Comparison of ENCODE assay signal across 26 mouse cellular contexts in the genomic region with DNA sequence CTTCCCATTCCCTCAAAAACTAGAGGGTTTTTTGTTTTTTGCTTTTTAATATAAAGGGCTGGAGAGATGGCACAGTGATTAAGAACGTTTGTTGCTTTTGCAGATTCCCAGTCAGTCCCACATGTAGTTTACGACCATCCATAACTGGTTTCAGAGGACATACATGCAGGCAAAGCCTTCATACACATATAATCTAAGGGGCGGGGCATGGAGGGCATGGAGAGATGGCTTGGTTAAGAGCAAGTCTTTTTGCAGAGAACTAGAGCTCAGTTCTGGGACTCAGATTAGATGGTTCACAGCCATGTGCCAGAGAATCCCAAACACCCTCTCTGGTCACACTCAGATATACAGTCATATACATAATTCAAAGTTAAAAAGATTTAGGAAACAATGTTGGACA. TPM values are rescaled to one million over a fixed set of nuclear protein-coding genes. Genes with fewer than 3 reads are reported as not detected.
DNase-seq lines count a peak whose midpoint lies in the region; ATAC-seq and TF ChIP-seq lines count a peak whose summit lies in the region.
"Had no signal": no experiment of that assay in that cellular context is flagged by ENCODE, and none has a peak within 500 bp of the region (broad histone marks: within the 10 kb centered on the region; RNA-seq: fewer than 3 reads in every experiment).

No protein-coding gene starts in this region.

- no peak overlapping the region for H3K4me2 ChIP-seq in liver, embryonic 13.5 days
- H3K4me2 ChIP-seq in liver, embryonic 12.5 days, result no peak overlapping the region
- H3K4me2 ChIP-seq in myocyte (ENCODE audit: low read depth), result no peak overlapping the region
- H3K4me2 ChIP-seq: embryonic facial prominence, embryonic 12.5 days; embryonic facial prominence, embryonic 15.5 days; heart, embryonic 12.5 days; heart, embryonic 15.5 days; hindbrain, embryonic 13.5 days had no signal

- H3K4me3 ChIP-seq in liver, embryonic 13.5 days (replicated peaks), result no peak overlapping the region
- H3K4me3 ChIP-seq in liver, embryonic 12.5 days, result no peak overlapping the region
- H3K4me3 ChIP-seq in myocyte, result no peak overlapping the region
- H3K4me3 ChIP-seq: embryonic facial prominence, embryonic 12.5 days; embryonic facial prominence, embryonic 15.5 days; heart, embryonic 12.5 days; heart, embryonic 15.5 days; hindbrain, embryonic 10.5 days; hindbrain, embryonic 13.5 days had no signal

- peaks cover 11% of the 10 kb centered on the region; the same call in 1 of the 2 replicates for H3K4me1 ChIP-seq in liver, embryonic 13.5 days (replicated peaks)
- H3K4me1 ChIP-seq in liver, embryonic 12.5 days, result peaks cover 10% of the 10 kb centered on the region; the same call in 1 of the 2 replicates
- H3K4me1 ChIP-seq: embryonic facial prominence, embryonic 12.5 days; embryonic facial prominence, embryonic 15.5 days had no signal

- TF ChIP-seq POLR2A in myocyte (IDR thresholded peaks at IDR 0.05; ENCODE audit: insufficient read length, low read depth), result no peak

- DNase-seq in frontal cortex, postnatal 25 days (ENCODE audit: low spot score in 2 of 2), result no peak
- DNase-seq in liver, embryonic 13.5 days, result no peak
- no peak for DNase-seq in cerebellum, adult 18-20 months
- DNase-seq: adrenal gland, postnatal 10 days; adrenal gland, postnatal 36 days; cerebellum, adult 2 months; cerebellum, adult 9-11 months; cerebellum, postnatal 25 days; forebrain, postnatal 0 days; gastrocnemius, postnatal 10 days; gastrocnemius, postnatal 36 days; heart, postnatal 10 days; heart, postnatal 36 days had no signal

- no peaks in the 10 kb centered on the region for H3K79me2 ChIP-seq in myocyte (ENCODE audit: control insufficient read depth, insufficient read depth)

- 0 out of 2 replicates have a peak overlapping the region, but pooled peaks have one; percentile 6 for H3K27ac ChIP-seq in liver, embryonic 13.5 days
- no peak overlapping the region for H3K27ac ChIP-seq in liver, embryonic 12.5 days
- H3K27ac ChIP-seq: embryonic facial prominence, embryonic 12.5 days; embryonic facial prominence, embryonic 15.5 days; heart, embryonic 15.5 days; hindbrain, embryonic 10.5 days; hindbrain, embryonic 13.5 days had no signal

- no peaks in the 10 kb centered on the region for H3K9me3 ChIP-seq in liver, embryonic 13.5 days (replicated peaks)
- H3K9me3 ChIP-seq in liver, embryonic 12.5 days (replicated peaks), result no peaks in the 10 kb centered on the region
- H3K9me3 ChIP-seq: embryonic facial prominence, embryonic 12.5 days; embryonic facial prominence, embryonic 15.5 days; heart, embryonic 12.5 days; heart, embryonic 15.5 days; hindbrain, embryonic 10.5 days; hindbrain, embryonic 13.5 days had no signal

- 54% methylated on average over 3 of the region's 3 CpGs for WGBS in liver, embryonic 13.5 days (ENCODE audit: insufficient replicate concordance)
- 60% methylated on average over 3 of the region's 3 CpGs for WGBS in liver, embryonic 12.5 days (ENCODE audit: insufficient replicate concordance)

- no peak overlapping the region for H3ac ChIP-seq in myocyte (ENCODE audit: control insufficient read depth, insufficient read length)

- no peak overlapping the region for H3K9ac ChIP-seq in liver, embryonic 13.5 days
- H3K9ac ChIP-seq in liver, embryonic 12.5 days, result no peak overlapping the region
- H3K9ac ChIP-seq: embryonic facial prominence, embryonic 12.5 days; embryonic facial prominence, embryonic 15.5 days; forebrain, postnatal 0 days; heart, embryonic 12.5 days; heart, embryonic 15.5 days; hindbrain, embryonic 13.5 days had no signal

- H3K36me3 ChIP-seq in liver, embryonic 13.5 days, result peaks cover 40% of the 10 kb centered on the region
- H3K36me3 ChIP-seq in liver, embryonic 12.5 days, result peaks cover 44% of the 10 kb centered on the region
- peaks cover 35% of the 10 kb centered on the region for H3K36me3 ChIP-seq in myocyte (ENCODE audit: control insufficient read depth, insufficient read depth)

- ATAC-seq in frontal cortex, adult (ENCODE audit: low TSS enrichment), result 0 out of 2 replicates have a peak, but pooled peaks have one; percentile 7
- ATAC-seq in liver, embryonic 13.5 days (ENCODE audit: low read depth), result no peak
- no peak for ATAC-seq in liver, embryonic 12.5 days
- ATAC-seq: forebrain, embryonic 14.5 days; forebrain, postnatal 0 days; hindbrain, embryonic 16.5 days; inflammation-experienced regulatory T-cells, adult 6 months; Patski had no signal

- no peaks in the 10 kb centered on the region for H3K27me3 ChIP-seq in liver, embryonic 13.5 days
- H3K27me3 ChIP-seq in liver, embryonic 12.5 days (replicated peaks), result no peaks in the 10 kb centered on the region
- H3K27me3 ChIP-seq in myocyte (ENCODE audit: control insufficient read depth, insufficient read depth, insufficient read length), result no peaks in the 10 kb centered on the region
- H3K27me3 ChIP-seq: embryonic facial prominence, embryonic 12.5 days; embryonic facial prominence, embryonic 15.5 days; heart, embryonic 12.5 days; heart, embryonic 15.5 days; hindbrain, embryonic 13.5 days; Patski had no signal

TF ChIP-seq in myocyte, 11 proteins besides CTCF, POLR2A, EP300 and RAD21:
- TF ChIP-seq USF1 (IDR thresholded peaks at IDR 0.05; ENCODE audit: low read depth), result no peak
- TF ChIP-seq POLR2AphosphoS2 (IDR thresholded peaks at IDR 0.05; ENCODE audit: insufficient read length, low read depth), result peak; percentile 48
TF ChIP-seq in myocyte: peak in this region for 1.

RNA-seq across cellular contexts. Expression of a gene that starts 13.5 kb away (rescaled TPM):
- polyA plus RNA-seq in liver, embryonic 13.5 days (2015; fragmentation: Nextera tagmentation; extraction: Ambion mirVana), result 161 and 182 TPM in 2 replicates
- polyA plus RNA-seq in liver, embryonic 12.5 days (2016; fragmentation: Nextera tagmentation; extraction: Ambion mirVana), result 199 and 204 TPM in 2 replicates
- 193 TPM for polyA plus RNA-seq in myocyte (2012; fragmentation: generic; extraction: Trizol)

RNA-seq across cellular contexts. Expression of a gene that starts 31.9 kb away (rescaled TPM):
- polyA plus RNA-seq in liver, embryonic 13.5 days (2015; fragmentation: Nextera tagmentation; extraction: Ambion mirVana), result 44.6 and 54.3 TPM in 2 replicates
- polyA plus RNA-seq in liver, embryonic 12.5 days (2016; fragmentation: Nextera tagmentation; extraction: Ambion mirVana), result 51.9 and 53.1 TPM in 2 replicates
- 74.1 TPM for polyA plus RNA-seq in myocyte (2012; fragmentation: generic; extraction: Trizol)
